Mouse (Mus musculus): Measurements from ENCODE around the gene Sh3gl1.

Gene Sh3gl1

DNA sequence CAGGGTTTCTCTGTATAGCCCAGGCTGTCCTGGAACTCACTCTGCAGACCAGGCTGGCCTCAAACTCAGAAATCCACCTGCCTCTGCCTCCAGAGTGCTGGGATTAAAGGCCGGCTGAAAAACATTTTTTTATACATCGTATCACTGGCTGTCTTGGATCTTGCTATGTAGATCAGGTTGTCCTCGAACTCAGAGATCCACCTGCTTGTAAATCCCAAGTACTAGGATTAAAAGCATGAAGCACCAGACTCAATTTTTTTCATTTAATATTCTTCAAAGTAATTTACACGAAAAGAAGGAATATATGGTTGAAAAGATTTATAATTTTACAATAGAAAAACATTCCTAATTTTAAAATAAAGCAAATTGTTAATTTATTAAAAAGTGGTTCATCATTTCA is 2.9 kb upstream of the Sh3gl1 start:
- no peak for DNase-seq

DNA sequence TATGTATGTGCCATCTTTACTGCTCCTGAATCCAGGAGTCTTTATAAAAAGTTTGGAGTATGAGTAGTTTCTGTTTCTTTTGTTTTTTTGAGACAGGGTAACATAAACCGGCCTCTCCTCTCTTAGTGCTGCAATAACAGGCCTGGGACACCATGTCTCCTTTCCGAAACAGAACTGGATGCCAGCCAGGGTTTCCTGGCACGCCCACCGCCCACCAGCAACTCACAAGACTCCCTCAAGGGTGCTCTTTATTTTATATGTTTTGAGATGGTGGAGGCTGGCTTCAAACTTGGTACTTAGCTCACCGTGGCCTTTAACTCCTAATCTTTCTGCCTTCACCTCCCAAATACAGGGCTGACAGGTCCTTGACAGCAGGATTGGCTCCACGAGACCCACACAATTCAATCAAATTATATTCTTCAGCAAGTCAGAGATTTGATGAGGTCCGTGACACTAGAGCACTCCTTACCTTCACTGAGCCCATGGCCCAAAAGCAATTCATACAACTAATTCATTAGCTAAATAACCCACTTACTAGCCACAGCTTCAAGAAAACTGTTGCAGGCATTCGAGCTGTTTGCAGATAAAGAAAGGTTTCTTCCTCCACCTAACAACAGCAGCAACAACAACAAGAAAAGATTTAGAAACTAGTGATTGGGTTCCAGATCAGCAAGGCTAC is 2.3 kb upstream of the Sh3gl1 start:
- DNase-seq: no peak

DNA sequence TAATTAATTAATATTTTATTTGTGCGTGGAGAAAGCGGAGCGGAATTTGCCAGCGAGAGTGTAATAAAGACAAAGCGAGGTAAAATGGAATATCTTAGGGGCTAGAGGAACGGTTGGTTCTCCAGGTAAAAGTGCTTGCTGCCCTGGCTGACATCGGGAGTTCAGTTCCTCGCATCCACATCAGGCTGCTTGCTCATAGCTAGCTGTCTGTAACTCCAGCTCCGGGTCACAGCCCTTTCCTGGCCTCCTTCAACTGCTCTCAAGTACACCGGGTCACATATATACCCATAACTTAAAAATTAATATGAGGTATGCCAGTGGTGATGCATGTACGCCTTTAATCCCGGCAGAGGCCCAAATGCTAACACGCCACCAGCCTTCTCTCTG is 459 bp upstream of the Sh3gl1 start:
- DNase-seq: no peak

DNA sequence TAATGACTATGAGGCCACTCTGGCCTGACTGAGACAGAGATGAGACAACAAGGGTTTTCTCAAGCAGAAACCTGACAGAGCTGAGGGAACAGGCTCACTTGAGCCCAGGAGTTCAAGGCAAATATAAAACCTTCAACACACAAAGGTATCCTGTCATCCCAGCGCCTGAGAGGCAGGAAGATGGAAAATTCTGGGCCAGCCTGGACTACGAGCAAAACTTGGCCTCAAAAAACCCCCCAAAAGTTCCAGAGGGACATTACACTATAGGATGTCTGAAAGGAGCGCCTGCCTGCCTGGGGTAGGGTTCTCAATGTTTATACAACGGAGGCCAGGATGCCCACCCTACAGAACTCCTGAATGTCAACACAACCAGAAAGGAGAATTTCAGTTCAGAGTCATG is 1.2 kb downstream of the Sh3gl1 start:
- no peak for DNase-seq

DNA sequence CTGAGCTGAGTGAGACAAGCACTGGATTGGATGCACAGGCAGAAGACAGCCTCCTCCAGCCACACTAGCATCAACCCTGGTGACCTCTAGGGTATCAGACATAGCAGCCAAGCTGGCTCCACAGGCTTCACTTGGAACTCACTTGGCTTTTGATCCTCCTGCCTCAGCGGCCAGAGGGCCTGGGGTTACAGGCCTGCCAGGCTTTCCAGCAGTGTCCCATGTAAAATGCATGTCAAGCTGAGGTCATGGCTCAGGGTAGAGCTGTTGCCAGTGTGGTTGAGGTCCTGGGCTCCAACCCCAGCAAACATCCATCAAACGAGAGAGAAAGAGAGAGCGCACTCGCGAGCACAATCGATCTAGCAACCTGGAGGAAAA is 1.7 kb downstream of the Sh3gl1 start:
- no peak for DNase-seq

DNA sequence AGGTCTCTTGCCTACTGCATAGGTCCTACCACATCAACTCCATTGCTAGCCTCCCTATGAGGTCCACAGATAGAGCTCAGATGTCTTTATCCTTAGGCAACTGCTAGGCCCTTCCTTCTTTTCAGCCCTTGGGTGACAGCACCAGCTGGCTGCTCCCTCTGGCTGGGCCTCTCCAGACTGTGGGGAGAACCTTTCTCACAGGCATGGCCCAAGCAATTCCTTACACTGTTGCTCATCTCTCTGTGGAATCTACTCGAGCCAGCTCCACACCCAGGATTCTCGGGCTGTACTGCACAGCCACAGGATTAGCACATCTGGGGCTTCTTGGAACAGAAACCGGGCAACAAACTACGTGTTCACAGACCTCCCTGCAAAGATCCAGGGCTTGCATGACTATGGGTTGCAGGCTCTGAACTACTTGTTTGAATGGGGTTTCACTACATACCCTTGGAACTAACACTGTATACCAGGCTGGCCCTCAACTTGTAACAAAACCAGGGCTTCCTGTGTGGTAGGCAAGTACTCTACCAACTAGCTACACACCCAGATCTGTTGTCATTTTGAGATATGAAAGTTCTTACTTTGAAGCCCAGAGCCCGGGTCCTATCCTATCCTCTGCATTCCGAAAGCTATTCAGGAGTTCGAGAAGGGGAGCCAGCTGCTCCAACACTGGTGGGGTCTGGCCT is 2.3 kb downstream of the Sh3gl1 start:
- DNase-seq: no peak

DNA sequence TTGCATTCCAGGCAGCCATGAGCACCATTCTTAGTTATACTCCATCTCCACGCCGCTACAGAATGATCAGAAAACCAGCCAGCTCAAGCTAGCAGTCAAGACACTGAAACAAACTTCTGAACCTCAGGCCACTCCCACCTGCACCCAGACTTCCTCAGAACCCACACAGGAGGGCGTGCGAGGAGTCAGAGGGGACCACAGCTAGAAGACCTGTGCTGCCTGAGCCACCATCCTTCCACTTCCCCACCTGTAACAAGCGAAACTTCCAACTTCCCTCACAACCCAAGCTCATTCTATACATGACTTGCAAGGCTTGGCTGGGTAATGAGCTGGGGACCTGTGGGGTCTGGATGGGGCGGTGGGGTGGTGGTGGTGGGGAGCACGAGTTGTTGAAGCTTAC is 3.6 kb downstream of the Sh3gl1 start:
- DNase-seq: no peak

DNA sequence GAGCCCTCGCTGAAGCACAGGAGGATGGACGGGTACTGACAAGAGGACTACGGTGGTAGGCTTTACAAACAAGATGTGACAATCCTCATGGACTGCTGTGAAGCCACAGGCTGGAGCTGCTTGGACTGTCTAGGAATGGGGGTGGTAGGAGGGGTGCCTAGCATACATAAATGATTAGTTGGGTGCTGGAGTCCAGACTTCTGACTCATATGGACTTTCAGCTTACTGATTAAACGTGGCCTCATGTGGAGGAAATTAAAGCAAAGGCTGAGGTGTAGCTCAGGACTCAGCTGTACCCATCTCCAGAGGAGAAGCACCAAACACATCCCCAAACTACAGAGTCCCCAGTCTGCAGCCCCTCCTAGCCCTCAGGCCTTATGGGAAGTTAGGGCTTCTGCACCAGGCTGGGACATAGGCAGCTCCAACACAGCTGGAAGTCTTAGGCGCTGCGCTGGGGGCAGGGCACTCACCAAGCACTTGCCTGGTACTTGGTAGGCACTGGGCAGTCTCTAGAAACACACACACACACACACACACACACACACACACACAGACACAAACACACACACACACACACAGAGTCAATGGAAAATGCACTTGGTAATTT is 4.2 kb downstream of the Sh3gl1 start:
- DNase-seq: peak in 1 of 2 experiments; percentile 51

DNA sequence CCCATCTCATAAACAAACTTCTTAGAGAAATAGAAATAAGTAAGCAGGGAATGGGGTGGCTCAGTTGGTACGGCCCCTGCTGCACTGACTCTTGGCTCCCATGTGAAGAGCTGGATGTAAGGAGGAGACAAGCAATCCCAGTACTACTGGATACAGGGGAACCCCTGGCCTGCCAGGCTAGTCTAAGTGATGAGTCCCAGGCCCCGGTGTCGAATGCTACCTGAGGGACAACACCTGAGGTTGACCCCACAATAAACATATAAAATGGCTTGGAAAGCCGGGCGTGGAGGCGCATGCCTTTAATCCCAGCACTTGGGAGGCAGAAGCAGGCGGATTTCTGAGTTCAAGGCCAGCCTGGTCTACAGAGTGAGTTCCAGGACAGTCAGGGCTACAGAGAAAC is 5.0 kb downstream of the Sh3gl1 start:
- DNase-seq: no peak

DNA sequence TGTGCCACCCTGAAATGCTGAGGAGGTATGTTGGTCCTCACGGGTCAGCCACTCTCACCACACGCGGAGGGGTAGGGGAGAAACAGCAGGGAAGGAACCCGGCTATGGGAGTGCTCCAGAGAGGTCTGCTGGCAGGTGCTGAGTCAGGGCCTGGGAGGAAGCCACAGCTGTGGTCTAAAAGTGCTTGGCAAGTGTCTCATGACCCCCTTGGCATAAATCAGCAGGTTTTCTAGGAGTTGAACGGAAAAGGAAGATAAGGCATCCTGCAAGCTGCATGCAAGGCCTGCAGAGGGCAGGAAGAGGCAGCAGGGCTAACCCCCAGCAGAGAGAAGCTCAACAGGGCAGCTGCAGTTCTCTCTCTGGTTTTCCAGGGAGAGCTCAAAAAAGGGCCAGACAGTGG is 5.5 kb downstream of the Sh3gl1 start:
- peak; percentile 54 to 75 for DNase-seq

DNA sequence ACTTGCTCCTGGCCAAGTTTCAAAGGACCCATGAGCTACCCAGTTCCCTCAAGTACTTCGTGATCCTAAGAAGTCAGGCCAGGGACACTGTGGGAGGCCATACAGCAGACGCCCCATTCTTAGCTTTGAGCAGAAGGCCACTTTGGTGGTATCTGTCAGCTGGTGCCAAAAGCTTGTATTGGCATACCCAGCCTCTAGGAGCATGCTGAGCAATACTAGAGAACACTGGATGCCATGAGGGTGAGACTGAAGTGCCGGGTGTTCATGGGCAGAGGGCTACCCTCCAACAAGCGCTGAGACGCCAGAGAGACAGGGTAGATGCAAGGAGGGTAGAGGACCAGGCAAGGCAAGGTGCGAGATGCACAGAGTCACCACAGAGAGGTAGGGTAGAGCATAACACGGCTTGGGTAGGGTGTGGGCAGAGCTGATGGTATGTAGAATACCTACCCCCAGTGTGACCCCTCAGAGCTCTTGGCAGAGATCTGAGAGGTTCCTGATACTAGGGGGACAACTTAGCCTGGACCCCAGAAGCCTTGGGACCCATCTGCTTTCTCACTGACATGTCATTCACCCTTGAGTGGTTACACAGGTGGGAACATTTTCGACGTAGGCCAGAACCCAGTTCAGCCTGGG is 6.1 kb downstream of the Sh3gl1 start:
- no peak for DNase-seq

DNA sequence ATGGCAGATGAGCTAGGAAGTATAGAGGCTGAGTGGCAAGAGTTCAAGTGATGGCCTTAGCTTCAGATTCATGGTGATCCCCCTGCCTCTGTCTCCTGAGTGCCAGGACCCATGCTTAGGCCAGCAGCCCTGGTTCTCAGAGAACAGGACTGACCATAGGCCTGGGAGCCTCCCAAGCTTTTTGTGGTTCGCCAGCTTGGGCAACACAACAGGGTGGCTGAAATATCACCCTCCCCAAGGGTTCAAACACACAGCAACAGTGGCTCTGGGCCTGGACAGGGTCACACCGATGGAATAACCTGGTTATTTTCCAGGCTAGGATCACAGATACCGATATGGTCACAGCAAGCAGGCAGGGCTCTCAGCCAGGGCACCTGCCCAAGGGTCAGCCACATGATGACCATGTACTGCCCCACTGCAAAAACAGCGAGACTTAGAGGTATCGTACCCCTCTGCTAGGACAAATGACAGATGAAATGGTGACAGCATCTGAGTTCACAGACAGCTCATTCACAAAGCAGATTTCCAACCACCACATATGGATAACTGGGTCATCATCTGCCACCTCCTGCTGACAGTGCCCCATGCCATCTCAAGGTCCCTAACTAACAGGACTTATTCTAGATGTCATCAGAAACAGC is 8.5 kb downstream of the Sh3gl1 start:
- DNase-seq: no peak

DNA sequence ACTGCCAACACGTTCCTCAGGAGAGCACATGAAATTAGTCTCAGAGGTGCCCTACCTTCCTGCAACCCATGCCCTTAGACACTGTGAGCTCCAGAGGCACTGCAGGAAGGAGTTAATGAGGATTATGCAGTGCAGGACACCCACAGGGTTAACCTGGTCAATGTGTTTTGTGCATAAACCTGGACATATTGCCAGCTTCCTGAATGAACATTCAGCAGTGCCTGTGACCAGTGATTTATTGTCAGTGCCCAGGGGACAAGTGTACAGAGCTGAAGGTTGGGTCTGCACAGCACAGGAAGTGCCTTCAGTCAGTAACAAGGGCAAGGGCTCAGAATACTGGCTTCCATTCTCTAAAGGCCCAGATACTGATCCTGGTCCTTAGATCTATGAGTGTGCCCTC is 9.6 kb downstream of the Sh3gl1 start:
- DNase-seq: no peak

DNA sequence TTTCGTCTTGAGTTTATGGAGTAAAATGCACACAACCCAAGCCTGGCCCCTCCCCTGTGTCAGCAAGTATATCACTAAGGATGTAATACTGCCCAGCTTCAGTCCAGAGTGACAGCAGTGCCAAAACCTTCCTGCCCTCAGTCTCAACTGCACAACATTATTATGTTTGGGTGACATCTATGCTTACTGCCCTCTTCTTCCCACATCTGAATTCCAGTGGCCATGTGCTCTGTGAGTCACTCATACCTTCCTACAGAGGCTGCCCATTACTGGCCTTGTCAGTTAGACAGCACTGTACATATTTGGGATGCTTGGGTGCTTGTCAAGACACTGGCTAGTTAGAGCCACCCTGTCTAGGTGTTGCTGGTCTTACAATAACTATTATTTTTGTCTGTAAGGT is 10.1 kb downstream of the Sh3gl1 start:
- DNase-seq: no peak

DNA sequence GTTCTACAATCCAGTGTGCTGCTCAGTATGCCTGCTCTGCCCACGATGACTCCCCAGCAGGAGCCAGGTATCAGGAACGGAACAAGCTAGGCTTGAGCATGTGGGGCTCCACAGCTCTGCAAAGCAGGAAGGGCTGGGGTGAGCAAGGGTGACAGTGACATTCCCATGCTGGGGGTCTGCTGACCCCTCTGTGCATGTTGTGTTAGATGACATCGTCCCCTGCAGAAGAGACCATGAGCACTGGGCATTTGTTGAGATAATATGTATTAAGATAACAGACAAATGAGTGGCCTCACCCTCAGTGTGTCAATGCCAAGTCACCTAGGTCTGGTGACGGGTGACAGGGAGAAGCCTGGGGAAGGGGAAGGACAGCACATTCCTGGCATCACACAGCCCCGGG is 11.5 kb downstream of the Sh3gl1 start:
- no peak for DNase-seq

DNA sequence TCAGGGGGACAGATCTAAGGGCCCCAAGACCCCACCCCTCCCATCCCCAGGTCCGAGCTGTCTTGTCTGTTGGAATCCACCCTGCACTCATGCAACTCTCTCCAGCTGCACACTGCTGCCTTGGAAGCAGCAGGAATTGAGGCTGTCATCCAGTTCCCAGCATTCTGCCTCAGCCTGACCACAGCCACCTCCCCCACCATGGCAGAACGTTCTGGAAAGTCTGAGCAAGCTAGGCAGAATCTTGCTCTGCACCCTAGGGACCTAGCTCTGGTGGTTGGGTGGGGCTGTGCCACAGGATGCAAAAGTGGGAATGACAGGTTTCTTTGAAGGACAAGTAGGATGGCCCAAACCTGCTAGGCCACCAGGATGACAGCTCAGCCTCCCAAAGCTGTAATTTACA is 12.0 kb downstream of the Sh3gl1 start:
- DNase-seq: no peak

DNA sequence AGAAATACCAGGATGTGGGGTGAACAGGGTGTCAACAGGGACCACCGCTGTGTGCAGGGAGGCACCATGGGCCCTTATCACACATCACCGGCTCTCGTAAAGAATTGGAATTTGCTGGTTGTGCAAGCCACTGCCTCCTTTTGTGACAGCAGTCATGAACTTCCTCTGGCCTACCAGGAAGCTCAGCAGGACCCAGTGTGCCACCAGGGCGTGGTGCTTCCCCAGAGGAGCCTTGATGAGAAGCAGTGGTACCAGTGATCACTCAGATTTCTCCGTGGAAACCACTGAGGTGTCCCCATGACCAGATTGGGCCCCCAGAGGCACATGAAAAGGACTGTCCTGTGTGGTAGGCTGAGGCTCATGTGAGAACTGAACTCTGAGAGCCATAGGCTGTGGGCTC is 13.0 kb downstream of the Sh3gl1 start:
- no peak for DNase-seq

DNA sequence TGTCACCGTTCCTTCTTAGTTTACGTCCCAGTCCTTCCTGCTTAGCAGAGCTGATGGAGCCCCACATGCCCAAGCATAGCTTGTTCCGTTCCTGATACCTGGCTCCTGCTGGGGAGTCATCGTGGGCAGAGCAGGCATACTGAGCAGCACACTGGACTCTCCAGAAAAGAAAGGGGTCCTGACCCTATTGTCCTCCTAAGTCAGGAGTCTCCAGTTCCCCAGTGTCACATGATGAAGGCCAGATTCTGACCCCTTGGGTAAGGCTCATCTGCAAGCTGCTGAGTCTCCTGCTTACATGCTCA is 13.5 kb downstream of the Sh3gl1 start:
- no peak for DNase-seq

DNA sequence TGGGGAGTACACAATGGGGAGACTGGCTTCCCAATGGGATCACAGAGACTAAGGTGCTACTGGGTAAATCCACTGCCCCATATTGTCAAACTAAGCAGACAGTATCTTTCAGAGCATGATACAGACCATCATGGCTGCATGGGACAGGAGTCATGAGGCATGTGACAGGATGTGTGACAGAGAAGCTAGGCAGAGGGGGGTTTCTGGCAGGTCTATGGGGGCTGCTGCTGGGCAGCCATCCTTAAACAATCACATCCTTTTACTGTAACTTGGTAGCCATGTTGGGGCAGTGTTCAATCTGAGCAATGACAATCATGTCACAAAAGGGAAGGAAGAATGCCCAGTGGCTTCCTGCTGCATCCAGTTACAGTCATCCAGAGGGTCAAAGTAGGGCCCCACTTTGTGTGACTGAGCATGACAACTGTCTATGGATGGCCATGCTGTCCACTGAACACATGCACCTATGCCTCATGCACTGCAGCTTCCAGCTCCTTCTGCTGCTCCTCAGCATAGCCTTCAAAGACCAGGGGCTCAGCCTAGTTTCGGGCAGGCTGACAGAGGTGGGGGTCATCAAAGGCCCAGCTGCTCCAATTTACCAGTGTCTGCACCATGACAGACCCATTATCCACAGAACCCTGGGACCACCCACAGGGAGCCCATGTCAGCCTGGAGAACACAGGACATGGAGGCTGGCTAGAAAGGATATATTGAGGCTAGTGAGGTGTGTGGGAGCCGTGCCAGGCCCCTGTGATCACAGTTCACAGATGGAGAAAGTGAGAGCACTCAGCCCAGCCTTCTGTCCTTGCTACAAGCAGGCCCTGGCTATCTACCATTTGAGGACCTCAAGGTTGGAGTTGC is 14.1 kb downstream of the Sh3gl1 start:
- DNase-seq: no peak

DNA sequence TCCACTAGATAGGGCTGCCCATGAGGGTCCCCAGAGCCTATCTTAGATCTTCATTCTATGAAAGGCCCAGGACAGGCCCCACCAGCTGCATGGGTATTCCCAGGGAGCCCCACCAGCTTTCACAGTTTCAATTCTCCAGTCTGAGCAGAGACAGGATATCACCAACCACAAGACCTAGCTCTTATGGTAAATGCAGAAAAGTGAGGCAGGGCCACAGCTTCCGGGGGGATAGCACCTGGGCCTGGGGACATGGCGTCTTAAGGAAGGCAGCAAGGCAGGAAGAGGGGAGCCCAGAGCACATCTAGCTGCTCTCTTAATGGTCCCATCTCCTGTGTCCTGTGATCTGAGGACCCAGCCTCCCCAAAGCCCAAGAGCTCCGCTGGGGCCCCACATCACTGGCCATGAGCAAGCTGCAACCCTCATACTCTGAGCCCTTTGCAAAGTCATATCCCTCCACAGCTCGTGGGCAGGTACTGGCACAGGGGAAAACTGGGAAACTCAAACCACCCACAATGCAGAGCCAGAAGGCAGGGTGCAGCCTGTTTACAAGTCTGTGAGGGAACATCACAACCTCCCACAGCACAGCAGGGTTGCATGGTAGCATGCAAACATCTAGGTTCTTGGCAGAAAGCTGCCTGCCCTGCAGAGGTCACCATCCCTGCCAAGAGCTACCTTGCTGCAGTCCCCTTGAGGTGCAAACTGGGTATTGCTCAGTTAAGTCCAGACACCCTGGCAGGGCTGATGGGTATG is 15.1 kb downstream of the Sh3gl1 start:
- DNase-seq: no peak

DNA sequence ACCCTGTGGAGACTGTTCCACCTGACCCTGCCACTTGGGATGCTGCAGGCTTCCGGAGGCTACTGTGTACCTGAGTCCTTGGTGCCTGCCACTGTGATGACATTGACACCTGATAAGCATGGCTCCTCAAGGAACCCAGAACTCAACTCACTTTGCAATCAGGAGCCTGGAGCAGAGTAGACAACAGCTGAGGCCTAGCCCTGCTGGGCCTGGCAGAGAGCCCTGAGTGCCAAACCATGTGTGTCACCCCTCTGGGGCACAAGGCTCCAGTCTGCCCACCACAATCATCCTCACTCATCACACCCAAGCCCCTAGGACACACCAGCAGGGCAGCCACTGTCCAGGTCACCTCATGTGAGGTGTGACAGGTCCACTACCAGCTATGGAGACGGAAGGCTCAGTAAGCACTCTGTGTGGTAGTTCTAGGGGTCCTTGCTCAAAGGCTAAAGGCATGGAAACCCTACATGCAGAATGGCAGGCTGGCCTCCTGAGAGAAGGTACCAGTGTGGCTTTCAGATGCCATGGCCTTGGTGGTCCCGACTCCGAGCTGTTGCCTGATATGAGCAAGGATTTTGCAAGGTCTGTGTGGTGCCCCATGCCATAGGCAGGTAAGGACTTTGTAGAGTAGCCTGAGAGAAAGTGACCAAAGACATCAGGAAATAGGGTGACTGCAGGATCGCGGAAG is 15.9 kb downstream of the Sh3gl1 start:
- DNase-seq: no peak
